Mouse (Mus musculus): ENCODE results near the gene Mrpl11. TPM values are rescaled to one million over a fixed set of nuclear protein-coding genes. Genes with fewer than 3 reads are reported as not detected.

Mrpl11 gene
- 77.2 TPM for polyA plus RNA-seq (2014; fragmentation: Illumina TruSeq; extraction: RNeasy Lipid Tissue Mini Kit (QIAGEN cat#74804); ENCODE audit: low read depth, low replicate concordance)

GRCm38 (mm10) chr19:4961928-4962601 is at the start of gene Mrpl11:
Gene Mrpl11, plus strand, starts transcription at chr19:4962147.

GRCm38 (mm10) chr19:4927904-4928531 is 33.9 kb upstream of the Mrpl11 start, which contains the start of gene Dpp3:
Gene Dpp3, minus strand, starts transcription at chr19:4928287.

GRCm38 (mm10) chr19:4942551-4943252 is 19.2 kb upstream of the Mrpl11 start, which contains the start of gene Peli3:
Gene Peli3, minus strand, starts transcription at chr19:4943127.

GRCm38 (mm10) chr19:4990256-4990625 is 28.3 kb downstream of the Mrpl11 start, which contains the start of gene Npas4:
Gene Npas4, minus strand, starts transcription at chr19:4990316.

Other genes with a start within 250 kb of the Mrpl11 start
- 17.2 TPM for gene Rbm4b, start 205.7 kb upstream of the Mrpl11 start, polyA plus RNA-seq (2014; fragmentation: Illumina TruSeq; extraction: RNeasy Lipid Tissue Mini Kit (QIAGEN cat#74804); ENCODE audit: low read depth, low replicate concordance)
- 20.7 TPM for gene Rbm4, start 168.2 kb upstream of the Mrpl11 start, polyA plus RNA-seq (2014; fragmentation: Illumina TruSeq; extraction: RNeasy Lipid Tissue Mini Kit (QIAGEN cat#74804); ENCODE audit: low read depth, low replicate concordance)
- gene Gm21992, start 150.5 kb upstream of the Mrpl11 start, polyA plus RNA-seq (2014; fragmentation: Illumina TruSeq; extraction: RNeasy Lipid Tissue Mini Kit (QIAGEN cat#74804); ENCODE audit: low read depth, low replicate concordance), result 7.9 TPM
- 16.7 TPM for gene Rbm14, start 150.5 kb upstream of the Mrpl11 start, polyA plus RNA-seq (2014; fragmentation: Illumina TruSeq; extraction: RNeasy Lipid Tissue Mini Kit (QIAGEN cat#74804); ENCODE audit: low read depth, low replicate concordance)
- gene Ccs, start 122.8 kb upstream of the Mrpl11 start, polyA plus RNA-seq (2014; fragmentation: Illumina TruSeq; extraction: RNeasy Lipid Tissue Mini Kit (QIAGEN cat#74804); ENCODE audit: low read depth, low replicate concordance), result 62.9 TPM
- 1.0 TPM for gene Ccdc87, start 122.8 kb upstream of the Mrpl11 start, polyA plus RNA-seq (2014; fragmentation: Illumina TruSeq; extraction: RNeasy Lipid Tissue Mini Kit (QIAGEN cat#74804); ENCODE audit: low read depth, low replicate concordance)
- 65.6 TPM for gene Ctsf, start 107.0 kb upstream of the Mrpl11 start, polyA plus RNA-seq (2014; fragmentation: Illumina TruSeq; extraction: RNeasy Lipid Tissue Mini Kit (QIAGEN cat#74804); ENCODE audit: low read depth, low replicate concordance)
- gene Actn3, start 84.2 kb upstream of the Mrpl11 start, polyA plus RNA-seq (2014; fragmentation: Illumina TruSeq; extraction: RNeasy Lipid Tissue Mini Kit (QIAGEN cat#74804); ENCODE audit: low read depth, low replicate concordance), result 3.4 TPM
- 18.4 TPM for gene Zdhhc24, start 83.5 kb upstream of the Mrpl11 start, polyA plus RNA-seq (2014; fragmentation: Illumina TruSeq; extraction: RNeasy Lipid Tissue Mini Kit (QIAGEN cat#74804); ENCODE audit: low read depth, low replicate concordance)
- 5.7 TPM for gene Bbs1, start 55.5 kb upstream of the Mrpl11 start, polyA plus RNA-seq (2014; fragmentation: Illumina TruSeq; extraction: RNeasy Lipid Tissue Mini Kit (QIAGEN cat#74804); ENCODE audit: low read depth, low replicate concordance)
- gene Dpp3, start 33.9 kb upstream of the Mrpl11 start, polyA plus RNA-seq (2014; fragmentation: Illumina TruSeq; extraction: RNeasy Lipid Tissue Mini Kit (QIAGEN cat#74804); ENCODE audit: low read depth, low replicate concordance), result 43.1 TPM
- gene Peli3, start 19.0 kb upstream of the Mrpl11 start, polyA plus RNA-seq (2014; fragmentation: Illumina TruSeq; extraction: RNeasy Lipid Tissue Mini Kit (QIAGEN cat#74804); ENCODE audit: low read depth, low replicate concordance), result 3.9 TPM
- gene Npas4, start 28.2 kb downstream of the Mrpl11 start, polyA plus RNA-seq (2014; fragmentation: Illumina TruSeq; extraction: RNeasy Lipid Tissue Mini Kit (QIAGEN cat#74804); ENCODE audit: low read depth, low replicate concordance), result 0.83 TPM
- 1.8 TPM for gene Slc29a2, start 61.7 kb downstream of the Mrpl11 start, polyA plus RNA-seq (2014; fragmentation: Illumina TruSeq; extraction: RNeasy Lipid Tissue Mini Kit (QIAGEN cat#74804); ENCODE audit: low read depth, low replicate concordance)
- 20.8 TPM for gene B4gat1, start 76.7 kb downstream of the Mrpl11 start, polyA plus RNA-seq (2014; fragmentation: Illumina TruSeq; extraction: RNeasy Lipid Tissue Mini Kit (QIAGEN cat#74804); ENCODE audit: low read depth, low replicate concordance)
- gene AC124502.3, start 76.7 kb downstream of the Mrpl11 start, polyA plus RNA-seq (2014; fragmentation: Illumina TruSeq; extraction: RNeasy Lipid Tissue Mini Kit (QIAGEN cat#74804); ENCODE audit: low read depth, low replicate concordance), result 1.9 TPM
- 34.8 TPM for gene Brms1, start 79.2 kb downstream of the Mrpl11 start, polyA plus RNA-seq (2014; fragmentation: Illumina TruSeq; extraction: RNeasy Lipid Tissue Mini Kit (QIAGEN cat#74804); ENCODE audit: low read depth, low replicate concordance)
- 3.6 TPM for gene Rin1, start 88.3 kb downstream of the Mrpl11 start, polyA plus RNA-seq (2014; fragmentation: Illumina TruSeq; extraction: RNeasy Lipid Tissue Mini Kit (QIAGEN cat#74804); ENCODE audit: low read depth, low replicate concordance)
- gene Cd248, start 105.9 kb downstream of the Mrpl11 start, polyA plus RNA-seq (2014; fragmentation: Illumina TruSeq; extraction: RNeasy Lipid Tissue Mini Kit (QIAGEN cat#74804); ENCODE audit: low read depth, low replicate concordance), result 36.7 TPM
- gene Tmem151a, start 123.4 kb downstream of the Mrpl11 start, polyA plus RNA-seq (2014; fragmentation: Illumina TruSeq; extraction: RNeasy Lipid Tissue Mini Kit (QIAGEN cat#74804); ENCODE audit: low read depth, low replicate concordance), result 2.8 TPM
- 71.7 TPM for gene Yif1a, start 126.4 kb downstream of the Mrpl11 start, polyA plus RNA-seq (2014; fragmentation: Illumina TruSeq; extraction: RNeasy Lipid Tissue Mini Kit (QIAGEN cat#74804); ENCODE audit: low read depth, low replicate concordance)
- 1.6 TPM for gene Cnih2, start 136.4 kb downstream of the Mrpl11 start, polyA plus RNA-seq (2014; fragmentation: Illumina TruSeq; extraction: RNeasy Lipid Tissue Mini Kit (QIAGEN cat#74804); ENCODE audit: low read depth, low replicate concordance)
- 160 TPM for gene Rab1b, start 144.9 kb downstream of the Mrpl11 start, polyA plus RNA-seq (2014; fragmentation: Illumina TruSeq; extraction: RNeasy Lipid Tissue Mini Kit (QIAGEN cat#74804); ENCODE audit: low read depth, low replicate concordance)
- 29.1 TPM for gene Klc2, start 156.4 kb downstream of the Mrpl11 start, polyA plus RNA-seq (2014; fragmentation: Illumina TruSeq; extraction: RNeasy Lipid Tissue Mini Kit (QIAGEN cat#74804); ENCODE audit: low read depth, low replicate concordance)